Mouse (Mus musculus): ENCODE results near the gene Taldo1.

The Taldo1 gene

GRCm38 (mm10) chr7:141391625-141392551 is at the start of gene Taldo1:
TSS of gene Taldo1 (plus strand) at chr7:141392199.
- peak; percentile 99 for DNase-seq

- DNase-seq = no peak
These were observed 48.8 kb upstream of the Taldo1 start for GRCm38 (mm10) chr7:141343230-141343629.

GRCm38 (mm10) chr7:141343696-141344095 is 48.3 kb upstream of the Taldo1 start:
- no peak for DNase-seq

- no peak for DNase-seq
These were observed 47.2 kb upstream of the Taldo1 start for GRCm38 (mm10) chr7:141344787-141345186.

- no peak for DNase-seq
These were observed 40.9 kb upstream of the Taldo1 start for GRCm38 (mm10) chr7:141351061-141351460.

- DNase-seq = no peak
These were observed 36.9 kb upstream of the Taldo1 start for GRCm38 (mm10) chr7:141355051-141355450.

- peak; percentile 49 for DNase-seq
These were observed 36.2 kb upstream of the Taldo1 start for GRCm38 (mm10) chr7:141355626-141356326.

- no peak for DNase-seq
These were observed 35.0 kb upstream of the Taldo1 start for GRCm38 (mm10) chr7:141356971-141357370.

- peak; percentile 65 for DNase-seq
These were observed 30.5 kb upstream of the Taldo1 start for GRCm38 (mm10) chr7:141361510-141361909.

GRCm38 (mm10) chr7:141363106-141363751 is 28.8 kb upstream of the Taldo1 start:
- peak; percentile 83 for DNase-seq

- DNase-seq = no peak
These were observed 28.3 kb upstream of the Taldo1 start for GRCm38 (mm10) chr7:141363752-141364125.

GRCm38 (mm10) chr7:141364349-141365048 is 27.5 kb upstream of the Taldo1 start:
- DNase-seq = no peak

- no peak for DNase-seq
These were observed 27.0 kb upstream of the Taldo1 start for GRCm38 (mm10) chr7:141365049-141365445.

- no peak for DNase-seq
These were observed 24.6 kb upstream of the Taldo1 start for GRCm38 (mm10) chr7:141367358-141367757.

GRCm38 (mm10) chr7:141369918-141370317 is 22.1 kb upstream of the Taldo1 start:
- no peak for DNase-seq

- DNase-seq = no peak
These were observed 19.9 kb upstream of the Taldo1 start for GRCm38 (mm10) chr7:141371942-141372595.

GRCm38 (mm10) chr7:141373611-141374010 is 18.4 kb upstream of the Taldo1 start:
- no peak for DNase-seq

- DNase-seq = no peak
These were observed 17.6 kb upstream of the Taldo1 start for GRCm38 (mm10) chr7:141374399-141374798.

GRCm38 (mm10) chr7:141379584-141379983 is 12.4 kb upstream of the Taldo1 start:
- peak; percentile 30 for DNase-seq

GRCm38 (mm10) chr7:141381068-141381835 is 10.7 kb upstream of the Taldo1 start:
- no peak for DNase-seq

- DNase-seq = no peak
These were observed 4.1 kb upstream of the Taldo1 start for GRCm38 (mm10) chr7:141387807-141388486.
